Mouse (Mus musculus) liver, postnatal 0 days (tissue): ENCODE data around the gene Gtf2a1l.

Experiments used
- CTCF ChIP-seq: sonication (generic); IDR thresholded peaks from 2 replicates; pipeline ENCODE4 v1.5.1; 2016; ENCODE audit warnings: antibody characterized with exemption, low read depth
- EP300 ChIP-seq: IDR thresholded peaks from 2 replicates; pipeline ENCODE4 v1.6.1; 2016; ENCODE audit warnings: antibody characterized with exemption, low read depth, mild to moderate bottlenecking

GRCm38 (mm10) chr17:88670800-88671199 is 2.3 kb downstream of the Gtf2a1l start:
- TF ChIP-seq CTCF = no peak
- no peak for TF ChIP-seq EP300
